Mouse (Mus musculus): ENCODE data around the gene Dnali1. TPM values are rescaled to one million over a fixed set of nuclear protein-coding genes. Genes with fewer than 3 reads are reported as not detected.

Gene Dnali1
- polyA plus RNA-seq, 1 experiment from 2014 or later: 1.1 TPM

DNA sequence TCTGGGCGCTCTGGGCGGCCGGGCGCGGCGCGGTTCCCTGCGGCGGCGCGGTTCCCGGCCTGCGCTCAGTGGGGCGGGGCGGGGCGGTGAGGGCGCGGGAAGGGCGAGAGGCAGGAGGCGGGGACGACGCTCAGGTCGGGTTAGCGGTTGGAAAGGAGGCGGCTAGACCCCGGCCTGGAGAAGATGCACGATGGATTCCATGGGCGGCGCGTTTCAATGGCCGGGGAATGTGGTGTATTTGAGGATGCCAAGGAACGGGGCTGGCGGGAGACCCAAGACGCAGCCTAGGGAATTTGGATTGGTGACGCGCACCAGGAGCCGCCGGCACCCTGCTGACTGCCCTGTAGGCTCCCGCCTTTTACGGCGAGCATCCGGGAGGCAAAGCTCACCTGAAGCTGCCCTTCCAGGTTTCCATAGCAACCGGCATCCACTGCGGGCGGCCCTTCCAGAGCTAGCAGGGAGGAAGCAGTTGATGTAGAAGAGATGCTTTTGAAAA is 19.9 kb upstream of the Dnali1 start:
- ATAC-seq (ENCODE audit: low read depth): peak; percentile 92
- H3K27me3 ChIP-seq (ENCODE audit: control insufficient read depth, insufficient read depth, low read length): no peaks in the 10 kb centered on the region
- WGBS: under 1% methylated on average over 44 of the region's 45 CpGs
- peak overlapping the region; percentile 98 for H3K27ac ChIP-seq (ENCODE audit: low read depth, low read length)
- peak overlapping the region; percentile 80 for H3K9ac ChIP-seq (replicated peaks; ENCODE audit: low read depth, low read length)
- peak overlapping the region; percentile 82 for H3K4me3 ChIP-seq (ENCODE audit: low read depth, low read length)
- H3K4me2 ChIP-seq (ENCODE audit: low read depth, low read length): peak overlapping the region; percentile 81
- no peaks in the 10 kb centered on the region for H3K9me3 ChIP-seq (ENCODE audit: control insufficient read depth, low read length)
- peaks cover 12% of the 10 kb centered on the region for H3K36me3 ChIP-seq (ENCODE audit: control insufficient read depth, insufficient read depth, low read length)
- peaks cover 10% of the 10 kb centered on the region; the same call in 1 of the 2 replicates for H3K4me1 ChIP-seq (ENCODE audit: control insufficient read depth, insufficient read depth, low read length)

DNA sequence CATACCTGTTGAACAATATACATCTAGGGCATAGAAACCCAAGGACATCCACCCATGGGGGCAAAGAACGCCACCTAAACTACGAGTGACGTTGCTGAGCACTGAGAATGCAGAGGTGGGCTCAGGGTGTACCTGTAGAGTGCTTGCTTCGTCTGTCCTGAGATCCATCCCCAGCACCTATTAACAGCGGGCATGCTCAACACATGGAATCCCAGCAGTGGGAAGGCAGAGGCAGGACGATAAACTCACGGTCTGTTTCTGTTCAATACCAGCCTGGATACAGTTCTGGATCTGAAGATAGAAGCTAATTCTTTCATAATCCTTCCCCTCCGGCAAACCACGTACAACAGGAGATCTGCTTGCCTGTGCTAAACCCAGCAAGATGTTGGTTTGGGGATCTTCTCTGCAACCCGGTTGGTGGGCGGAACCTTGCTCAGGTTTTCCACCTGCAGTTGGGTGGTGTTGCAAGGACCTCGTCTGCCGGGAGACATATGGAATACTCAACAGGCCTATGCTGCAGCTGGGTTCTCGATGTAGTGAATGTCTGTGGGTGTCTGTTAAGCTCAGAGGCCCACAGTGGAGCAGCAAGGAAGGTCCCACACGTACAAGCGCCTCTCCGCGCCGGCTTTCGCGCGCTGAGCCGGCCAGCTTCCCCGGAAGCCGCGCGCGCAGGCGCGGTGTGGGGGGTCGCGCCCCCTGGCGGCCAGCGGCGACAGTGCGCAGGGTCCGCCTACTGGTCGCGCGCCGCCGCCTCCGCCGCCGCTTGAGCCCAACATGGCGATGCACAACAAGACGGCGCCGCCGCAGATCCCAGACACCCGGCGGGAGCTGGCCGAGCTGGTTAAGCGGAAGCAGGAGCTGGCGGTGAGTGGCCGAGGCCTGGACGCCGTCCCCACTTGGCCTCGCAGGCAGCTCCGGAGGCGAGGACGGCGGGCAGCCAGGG is 19.2 kb upstream of the Dnali1 start, which contains the start of gene Meaf6:
Gene Meaf6 (plus strand): TSS at position 732 of the 943 bp plus-strand sequence.
- Histone ChIP-seq H3K9ac (replicated peaks; ENCODE audit: low read depth, low read length) (peak within 1 kb of the TSS; percentile 80), H3K27ac (ENCODE audit: low read depth, low read length) (peak within 1 kb of the TSS; percentile 98), H3K4me2 (ENCODE audit: low read depth, low read length) (peak within 1 kb of the TSS; percentile 81), H3K9me3 (ENCODE audit: control insufficient read depth, low read length) (no peaks in the 10 kb centered on the region), H3K27me3 (ENCODE audit: control insufficient read depth, insufficient read depth, low read length) (no peaks in the 10 kb centered on the region), H3K36me3 (ENCODE audit: control insufficient read depth, insufficient read depth, low read length) (peaks cover 8% of the 10 kb centered on the region), H3K4me1 (ENCODE audit: control insufficient read depth, insufficient read depth, low read length) (peaks cover 10% of the 10 kb centered on the region; the same call in 1 of the 2 replicates), H3K4me3 (ENCODE audit: low read depth, low read length) (peak within 1 kb of the TSS; percentile 82)
- ATAC-seq (ENCODE audit: low read depth): peak; percentile 93
- WGBS: 2% methylated on average over 59 of the region's 63 CpGs

DNA sequence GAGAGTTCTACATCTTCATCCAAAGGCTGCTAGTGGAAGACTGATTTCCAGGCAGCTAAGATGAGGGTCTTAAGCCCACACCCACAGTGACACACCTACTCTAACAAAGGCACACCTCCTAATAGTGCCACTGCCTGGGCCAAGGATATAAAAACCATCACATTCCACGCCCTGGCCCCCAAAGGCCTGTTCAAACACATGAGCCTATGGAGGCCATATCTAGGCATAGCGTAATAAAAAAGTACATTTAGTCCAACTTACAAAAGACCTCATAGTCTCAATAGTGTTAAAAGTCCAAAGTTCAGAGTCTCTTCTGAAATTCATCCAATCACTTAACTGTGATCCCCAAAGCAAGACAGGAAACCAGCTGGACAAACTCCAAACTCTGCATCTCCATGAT is 13.2 kb upstream of the Dnali1 start:
- Histone ChIP-seq H3K27me3 (ENCODE audit: control insufficient read depth, insufficient read depth, low read length) (no peaks in the 10 kb centered on the region), H3K9ac (replicated peaks; ENCODE audit: low read depth, low read length) (no peak overlapping the region), H3K4me3 (ENCODE audit: low read depth, low read length) (no peak overlapping the region), H3K4me2 (ENCODE audit: low read depth, low read length) (no peak overlapping the region), H3K36me3 (ENCODE audit: control insufficient read depth, insufficient read depth, low read length) (peaks cover 20% of the 10 kb centered on the region), H3K9me3 (ENCODE audit: control insufficient read depth, low read length) (no peaks in the 10 kb centered on the region), H3K4me1 (ENCODE audit: control insufficient read depth, insufficient read depth, low read length) (no peaks in the 10 kb centered on the region), H3K27ac (ENCODE audit: low read depth, low read length) (no peak overlapping the region)
- ATAC-seq (ENCODE audit: low read depth): no peak
- 95% methylated on average over 2 of the region's 2 CpGs for WGBS

DNA sequence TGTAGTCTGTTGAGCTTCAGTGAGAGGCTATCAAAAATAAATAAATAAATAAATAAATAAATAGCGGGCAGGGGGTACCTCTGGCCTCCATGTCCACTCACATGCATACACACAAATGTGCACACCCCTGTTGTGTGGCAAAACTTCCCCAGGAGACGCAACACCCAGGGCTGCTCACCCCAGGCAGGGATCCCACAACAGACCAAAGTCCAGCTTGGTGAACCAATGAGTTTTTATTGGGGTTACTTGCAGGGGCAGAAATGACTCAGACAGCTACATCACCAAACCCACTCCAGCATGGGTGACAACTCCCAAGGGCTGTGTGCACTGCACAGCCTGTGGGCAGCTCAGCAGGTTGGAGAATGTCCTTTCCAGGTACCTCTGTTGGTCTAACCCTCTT is 12.2 kb upstream of the Dnali1 start:
- no peak overlapping the region for H3K4me3 ChIP-seq (ENCODE audit: low read depth, low read length)
- H3K27me3 ChIP-seq (ENCODE audit: control insufficient read depth, insufficient read depth, low read length): no peaks in the 10 kb centered on the region
- H3K27ac ChIP-seq (ENCODE audit: low read depth, low read length): no peak overlapping the region
- WGBS: 93% methylated on average over 2 of the region's 2 CpGs
- ATAC-seq (ENCODE audit: low read depth): no peak
- H3K36me3 ChIP-seq (ENCODE audit: control insufficient read depth, insufficient read depth, low read length): peaks cover 23% of the 10 kb centered on the region
- H3K4me2 ChIP-seq (ENCODE audit: low read depth, low read length): no peak overlapping the region
- no peak overlapping the region for H3K9ac ChIP-seq (replicated peaks; ENCODE audit: low read depth, low read length)
- no peaks in the 10 kb centered on the region for H3K9me3 ChIP-seq (ENCODE audit: control insufficient read depth, low read length)
- no peaks in the 10 kb centered on the region for H3K4me1 ChIP-seq (ENCODE audit: control insufficient read depth, insufficient read depth, low read length)

DNA sequence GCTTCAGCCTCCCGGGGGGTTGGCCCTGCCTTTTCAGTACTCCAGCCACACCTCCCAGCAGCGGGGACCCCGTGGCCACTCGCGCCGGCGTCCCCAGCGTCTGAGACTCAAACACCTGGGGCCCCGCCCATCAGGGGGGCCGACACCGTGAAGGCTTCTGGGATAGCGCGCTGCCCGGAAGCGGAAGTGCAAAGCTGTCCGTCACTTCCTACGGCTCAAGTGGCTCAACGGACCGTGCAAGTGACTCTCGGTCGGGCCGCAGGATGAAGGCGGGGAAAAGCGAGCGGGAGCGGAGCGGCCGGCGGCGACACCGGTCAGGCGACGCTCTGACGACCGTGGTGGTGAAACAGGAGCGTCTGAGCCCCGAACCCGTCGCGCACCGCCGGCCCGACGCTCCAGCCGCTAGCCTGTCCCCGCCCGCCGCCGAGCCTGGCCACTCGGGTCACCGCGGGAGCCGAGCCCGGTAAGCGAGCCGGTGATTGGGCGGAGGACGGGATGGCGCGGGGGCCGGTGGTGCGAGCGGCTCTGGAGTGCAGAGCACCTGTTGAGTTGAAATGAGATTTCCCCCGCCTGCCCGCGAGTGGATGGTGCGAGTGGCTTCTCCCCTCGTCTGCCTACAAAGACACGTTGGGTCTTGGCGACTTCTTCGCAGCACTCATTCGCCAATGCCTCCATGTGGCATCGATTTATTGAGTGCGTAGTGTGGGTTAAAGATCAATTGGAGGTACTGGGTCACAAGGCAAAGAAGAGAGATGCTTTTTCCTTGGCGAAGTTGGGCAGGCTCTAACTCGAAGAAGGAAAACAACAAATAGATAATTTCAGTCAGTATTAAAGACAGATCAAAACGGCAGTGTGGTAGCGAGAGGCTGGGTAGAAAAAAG is 1.2 kb upstream of the Dnali1 start, which contains the start of gene Snip1:
Gene Snip1 (plus strand): TSS at position 183 of the 881 bp plus-strand sequence.
- H3K9me3 ChIP-seq (ENCODE audit: control insufficient read depth, low read length): no peaks in the 10 kb centered on the region
- peak within 1 kb of the TSS; percentile 82 for H3K4me2 ChIP-seq (ENCODE audit: low read depth, low read length)
- peak within 1 kb of the TSS; percentile 52; the same call in 1 of the 2 replicates for H3K27ac ChIP-seq (ENCODE audit: low read depth, low read length)
- peak; percentile 93 for ATAC-seq (ENCODE audit: low read depth)
- H3K36me3 ChIP-seq (ENCODE audit: control insufficient read depth, insufficient read depth, low read length): peaks cover 22% of the 10 kb centered on the region
- no peaks in the 10 kb centered on the region for H3K27me3 ChIP-seq (ENCODE audit: control insufficient read depth, insufficient read depth, low read length)
- under 1% methylated on average over 60 of the region's 78 CpGs for WGBS
- peak within 1 kb of the TSS; percentile 72 for H3K9ac ChIP-seq (replicated peaks; ENCODE audit: low read depth, low read length)
- peaks cover 8% of the 10 kb centered on the region for H3K4me1 ChIP-seq (ENCODE audit: control insufficient read depth, insufficient read depth, low read length)
- peak within 1 kb of the TSS; percentile 88 for H3K4me3 ChIP-seq (ENCODE audit: low read depth, low read length)

DNA sequence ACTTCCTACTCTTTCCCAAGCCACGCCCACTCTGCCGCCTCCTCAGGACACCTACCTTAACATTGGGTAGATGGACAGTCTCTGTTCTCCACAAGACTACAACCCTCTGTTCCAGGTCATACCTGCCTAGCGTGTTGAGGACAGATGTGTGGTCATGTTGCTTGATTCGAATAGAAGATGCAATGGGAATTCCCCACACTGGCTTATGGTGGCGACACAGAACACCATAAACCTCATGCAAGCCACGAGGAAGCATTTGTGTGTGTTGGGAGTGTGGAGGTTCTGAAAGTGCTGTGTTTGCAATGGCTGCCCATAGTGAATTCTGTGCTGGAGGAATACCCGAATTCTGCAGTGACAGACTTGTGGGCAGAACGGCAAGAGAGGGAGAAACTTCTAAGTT is 1.7 kb downstream of the Dnali1 start:
- Histone ChIP-seq H3K27ac (ENCODE audit: low read depth, low read length) (no peak overlapping the region), H3K4me2 (ENCODE audit: low read depth, low read length) (no peak overlapping the region), H3K27me3 (ENCODE audit: control insufficient read depth, insufficient read depth, low read length) (no peaks in the 10 kb centered on the region), H3K4me3 (ENCODE audit: low read depth, low read length) (no peak overlapping the region), H3K9me3 (ENCODE audit: control insufficient read depth, low read length) (no peaks in the 10 kb centered on the region), H3K36me3 (ENCODE audit: control insufficient read depth, insufficient read depth, low read length) (peaks cover 3% of the 10 kb centered on the region; the same call in 1 of the 2 replicates), H3K9ac (replicated peaks; ENCODE audit: low read depth, low read length) (no peak overlapping the region), H3K4me1 (ENCODE audit: control insufficient read depth, insufficient read depth, low read length) (peaks cover 8% of the 10 kb centered on the region)
- no peak for ATAC-seq (ENCODE audit: low read depth)
- 78% methylated on average over 8 of the region's 8 CpGs for WGBS

DNA sequence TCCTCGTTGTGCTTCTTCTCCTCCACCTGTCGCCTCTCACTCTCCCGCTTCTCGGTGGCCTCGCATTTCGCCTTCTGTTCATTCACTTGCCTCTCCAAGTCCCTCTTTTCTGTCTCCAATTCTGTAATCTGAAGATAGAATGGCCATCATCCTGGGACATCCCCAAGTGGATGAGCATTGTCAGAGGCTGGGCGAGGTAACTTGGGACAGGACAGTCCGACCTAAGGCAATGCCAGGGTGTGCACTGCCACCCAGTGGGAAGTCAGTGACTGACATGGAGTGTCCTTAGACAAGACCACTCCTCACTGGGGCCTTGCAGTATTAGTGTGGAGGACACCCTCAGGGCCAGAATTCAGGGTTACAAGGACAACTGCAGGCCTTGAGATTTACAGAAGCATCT is 6.5 kb downstream of the Dnali1 start:
- Histone ChIP-seq H3K4me1 (ENCODE audit: control insufficient read depth, insufficient read depth, low read length) (no peaks in the 10 kb centered on the region), H3K4me3 (ENCODE audit: low read depth, low read length) (no peak overlapping the region), H3K9me3 (ENCODE audit: control insufficient read depth, low read length) (no peaks in the 10 kb centered on the region), H3K4me2 (ENCODE audit: low read depth, low read length) (peak overlapping the region; percentile 44), H3K36me3 (ENCODE audit: control insufficient read depth, insufficient read depth, low read length) (peaks cover 22% of the 10 kb centered on the region), H3K9ac (replicated peaks; ENCODE audit: low read depth, low read length) (no peak overlapping the region), H3K27ac (ENCODE audit: low read depth, low read length) (no peak overlapping the region), H3K27me3 (ENCODE audit: control insufficient read depth, insufficient read depth, low read length) (no peaks in the 10 kb centered on the region)
- ATAC-seq (ENCODE audit: low read depth): peak; percentile 90; the same call in 1 of the 2 replicates
- WGBS: 4% methylated on average over 8 of the region's 8 CpGs

DNA sequence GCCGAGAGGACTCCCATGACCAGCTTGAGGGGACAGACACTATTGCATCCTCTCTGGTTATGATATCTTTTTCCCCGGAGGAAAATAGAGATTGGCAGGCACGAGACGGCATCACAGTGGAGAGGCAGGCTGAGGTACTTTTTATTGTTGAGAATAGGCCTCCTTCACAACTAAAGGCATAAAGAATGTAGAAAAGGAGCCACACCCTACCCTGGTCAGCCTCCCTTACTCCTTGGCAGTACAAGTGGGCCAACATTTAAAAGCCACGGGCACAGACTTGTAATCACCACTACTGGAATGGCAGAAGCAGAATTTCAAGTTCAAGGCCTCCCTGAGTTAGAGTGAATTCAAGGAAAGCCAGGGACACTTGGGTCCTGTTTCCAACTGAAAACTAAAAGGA is 7.5 kb downstream of the Dnali1 start:
- no peaks in the 10 kb centered on the region for H3K4me1 ChIP-seq (ENCODE audit: control insufficient read depth, insufficient read depth, low read length)
- no peaks in the 10 kb centered on the region for H3K27me3 ChIP-seq (ENCODE audit: control insufficient read depth, insufficient read depth, low read length)
- 58% methylated on average over 5 of the region's 5 CpGs for WGBS
- ATAC-seq (ENCODE audit: low read depth): no peak
- H3K9me3 ChIP-seq (ENCODE audit: control insufficient read depth, low read length): no peaks in the 10 kb centered on the region
- peaks cover 32% of the 10 kb centered on the region for H3K36me3 ChIP-seq (ENCODE audit: control insufficient read depth, insufficient read depth, low read length)
- H3K9ac ChIP-seq (replicated peaks; ENCODE audit: low read depth, low read length): no peak overlapping the region
- H3K27ac ChIP-seq (ENCODE audit: low read depth, low read length): no peak overlapping the region
- no peak overlapping the region for H3K4me2 ChIP-seq (ENCODE audit: low read depth, low read length)
- no peak overlapping the region for H3K4me3 ChIP-seq (ENCODE audit: low read depth, low read length)
